Mouse (Mus musculus): ENCODE results near the gene Ncoa5. TPM values are rescaled to one million over a fixed set of nuclear protein-coding genes. Genes with fewer than 3 reads are reported as not detected.

Ncoa5 gene
- polyA plus RNA-seq, 1 experiment from 2014 or later: 85.6 TPM

DNA sequence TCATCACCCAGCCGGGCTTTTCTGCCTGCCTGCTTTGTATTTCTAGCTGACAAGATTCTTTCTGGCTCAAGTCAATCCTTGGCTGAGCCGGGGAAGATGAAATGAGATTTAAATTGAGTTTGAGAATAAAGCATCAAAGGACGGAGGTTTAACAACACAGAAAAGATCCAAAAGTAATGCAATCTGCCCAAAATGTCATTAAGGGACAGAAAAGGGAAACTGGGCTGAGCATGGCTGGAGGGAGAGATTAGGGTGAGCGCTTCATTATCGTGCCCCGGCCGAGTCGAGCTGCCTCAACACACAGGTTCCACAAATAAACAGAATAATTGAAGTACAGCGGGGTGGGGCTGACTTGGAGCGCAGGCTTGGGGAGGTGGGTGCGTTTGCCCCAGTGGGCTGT is 16.9 kb upstream of the Ncoa5 start:
- Histone ChIP-seq H3K4me2 (0 out of 2 replicates have a peak overlapping the region, but pooled peaks have one; percentile 1), H3K9me3 (ENCODE audit: control insufficient read depth, low read length) (no peaks in the 10 kb centered on the region), H3K27ac (ENCODE audit: low read depth, low read length) (no peak overlapping the region), H3K4me1 (ENCODE audit: control insufficient read depth, insufficient read depth, low read length) (peaks cover 12% of the 10 kb centered on the region), H3K9ac (ENCODE audit: low read length) (no peak overlapping the region), H3K4me3 (ENCODE audit: low read depth, low read length) (no peak overlapping the region), H3K27me3 (ENCODE audit: control insufficient read depth, insufficient read depth, low read length) (no peaks in the 10 kb centered on the region; the same call in none of the 2 replicates), H3K36me3 (ENCODE audit: control insufficient read depth, insufficient read depth, low read length) (no peaks in the 10 kb centered on the region)
- ATAC-seq (ENCODE audit: low FRiP score) (no peak), DNase-seq (ENCODE audit: low spot score, missing footprints) (no peak)
- 24% methylated on average over 11 of the region's 11 CpGs for WGBS

DNA sequence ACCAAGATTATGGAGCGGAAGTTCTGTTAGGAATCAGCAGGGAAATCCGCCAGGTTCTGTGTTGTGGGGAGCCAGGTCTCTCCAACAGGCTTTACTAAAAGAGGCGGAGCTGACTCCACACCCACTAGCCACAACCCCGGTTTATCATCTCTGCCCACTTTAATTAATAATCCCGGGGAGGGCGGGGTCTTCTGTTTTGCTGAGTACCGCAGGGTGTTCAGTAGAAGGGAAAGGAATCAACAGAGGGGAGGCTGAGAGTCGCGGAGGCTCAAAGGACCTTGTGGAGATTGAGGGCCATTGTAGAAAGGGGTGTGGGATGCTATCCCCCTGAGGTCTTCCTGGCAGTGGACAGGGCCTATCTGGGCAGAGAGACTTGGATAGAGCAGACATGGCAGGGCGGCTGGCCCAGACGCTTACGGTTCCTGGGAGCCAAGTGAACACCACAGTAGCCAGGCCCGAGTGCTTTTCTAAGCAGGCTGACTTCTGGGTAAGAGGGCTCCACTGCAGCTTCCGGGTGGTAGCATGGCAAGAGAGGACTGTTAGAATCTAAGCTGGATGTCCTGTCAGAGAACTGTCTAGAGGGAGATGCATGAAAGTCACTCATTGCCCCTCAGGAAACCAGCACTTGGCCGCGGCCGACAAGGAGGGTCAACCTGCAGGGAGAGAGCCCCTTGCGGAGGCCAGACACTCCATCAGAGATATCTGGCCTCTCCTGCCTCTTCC is 16.3 kb upstream of the Ncoa5 start:
- no peak overlapping the region for H3K9ac ChIP-seq (ENCODE audit: low read length)
- H3K4me3 ChIP-seq (ENCODE audit: low read depth, low read length): no peak overlapping the region
- H3K4me2 ChIP-seq: no peak overlapping the region
- DNase-seq (ENCODE audit: low spot score, missing footprints) (no peak), ATAC-seq (ENCODE audit: low FRiP score) (no peak)
- H3K4me1 ChIP-seq (ENCODE audit: control insufficient read depth, insufficient read depth, low read length): peaks cover 12% of the 10 kb centered on the region
- H3K9me3 ChIP-seq (ENCODE audit: control insufficient read depth, low read length): no peaks in the 10 kb centered on the region
- WGBS: 71% methylated on average over 18 of the region's 18 CpGs
- no peaks in the 10 kb centered on the region for H3K36me3 ChIP-seq (ENCODE audit: control insufficient read depth, insufficient read depth, low read length)
- no peaks in the 10 kb centered on the region; the same call in 1 of the 2 replicates for H3K27me3 ChIP-seq (ENCODE audit: control insufficient read depth, insufficient read depth, low read length)
- no peak overlapping the region for H3K27ac ChIP-seq (ENCODE audit: low read depth, low read length)

DNA sequence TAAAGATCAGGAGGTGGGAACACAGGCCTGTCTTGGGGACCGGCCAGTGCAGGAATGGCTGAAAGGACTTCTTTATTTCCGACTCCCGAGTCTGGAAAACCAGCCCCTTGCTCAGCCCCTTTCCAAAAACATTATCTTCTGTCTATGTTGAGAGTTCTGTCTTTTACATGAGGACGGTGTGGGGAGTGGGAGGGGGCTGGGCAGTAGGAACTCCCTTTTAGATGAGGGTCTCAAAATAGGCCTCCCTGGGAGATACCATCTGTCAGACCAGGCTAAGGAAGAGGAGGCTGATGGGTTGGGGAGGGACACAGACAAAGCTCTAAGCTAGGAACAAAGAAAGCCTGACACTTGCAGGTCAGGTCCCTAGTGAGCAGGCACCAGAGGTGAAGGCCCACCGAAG is 14.4 kb upstream of the Ncoa5 start:
- peaks cover 6% of the 10 kb centered on the region for H3K4me1 ChIP-seq (ENCODE audit: control insufficient read depth, insufficient read depth, low read length)
- H3K27ac ChIP-seq (ENCODE audit: low read depth, low read length): no peak overlapping the region
- no peaks in the 10 kb centered on the region for H3K27me3 ChIP-seq (ENCODE audit: control insufficient read depth, insufficient read depth, low read length)
- no peaks in the 10 kb centered on the region for H3K9me3 ChIP-seq (ENCODE audit: control insufficient read depth, low read length)
- WGBS: 64% methylated on average over 5 of the region's 5 CpGs
- DNase-seq (ENCODE audit: low spot score, missing footprints) (no peak), ATAC-seq (ENCODE audit: low FRiP score) (no peak)
- no peaks in the 10 kb centered on the region for H3K36me3 ChIP-seq (ENCODE audit: control insufficient read depth, insufficient read depth, low read length)
- no peak overlapping the region for H3K4me2 ChIP-seq
- H3K4me3 ChIP-seq (ENCODE audit: low read depth, low read length): no peak overlapping the region
- H3K9ac ChIP-seq (ENCODE audit: low read length): no peak overlapping the region

DNA sequence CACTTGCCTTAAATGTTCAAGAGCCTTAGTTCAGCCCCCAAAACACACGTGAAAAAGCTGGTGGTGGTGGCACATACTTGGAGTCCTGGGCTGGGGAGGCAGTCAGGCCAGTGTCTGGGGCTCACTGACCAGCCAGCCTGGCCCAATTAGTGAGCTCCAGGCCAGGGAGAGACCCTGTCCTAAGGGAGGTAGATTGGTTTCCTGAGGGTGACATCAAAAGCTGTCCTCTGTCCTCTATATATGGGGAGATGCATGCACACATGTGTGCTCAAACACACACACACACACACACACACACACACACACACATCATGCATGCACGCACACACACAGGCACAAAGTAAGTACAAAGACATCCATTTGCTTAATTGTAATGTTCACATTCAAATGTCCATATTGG is 9.1 kb upstream of the Ncoa5 start:
- H3K4me3 ChIP-seq (ENCODE audit: low read depth, low read length): no peak overlapping the region
- no peak overlapping the region for H3K27ac ChIP-seq (ENCODE audit: low read depth, low read length)
- peak; percentile 30; the same call in 1 of the 2 replicates for ATAC-seq (ENCODE audit: low FRiP score)
- WGBS: 64% methylated on average over 2 of the region's 2 CpGs
- H3K27me3 ChIP-seq (ENCODE audit: control insufficient read depth, insufficient read depth, low read length): no peaks in the 10 kb centered on the region
- H3K36me3 ChIP-seq (ENCODE audit: control insufficient read depth, insufficient read depth, low read length): no peaks in the 10 kb centered on the region
- H3K4me1 ChIP-seq (ENCODE audit: control insufficient read depth, insufficient read depth, low read length): peaks cover 8% of the 10 kb centered on the region
- no peak overlapping the region for H3K4me2 ChIP-seq
- no peak for DNase-seq (ENCODE audit: low spot score, missing footprints)
- no peak overlapping the region for H3K9ac ChIP-seq (ENCODE audit: low read length)
- H3K9me3 ChIP-seq (ENCODE audit: control insufficient read depth, low read length): no peaks in the 10 kb centered on the region

DNA sequence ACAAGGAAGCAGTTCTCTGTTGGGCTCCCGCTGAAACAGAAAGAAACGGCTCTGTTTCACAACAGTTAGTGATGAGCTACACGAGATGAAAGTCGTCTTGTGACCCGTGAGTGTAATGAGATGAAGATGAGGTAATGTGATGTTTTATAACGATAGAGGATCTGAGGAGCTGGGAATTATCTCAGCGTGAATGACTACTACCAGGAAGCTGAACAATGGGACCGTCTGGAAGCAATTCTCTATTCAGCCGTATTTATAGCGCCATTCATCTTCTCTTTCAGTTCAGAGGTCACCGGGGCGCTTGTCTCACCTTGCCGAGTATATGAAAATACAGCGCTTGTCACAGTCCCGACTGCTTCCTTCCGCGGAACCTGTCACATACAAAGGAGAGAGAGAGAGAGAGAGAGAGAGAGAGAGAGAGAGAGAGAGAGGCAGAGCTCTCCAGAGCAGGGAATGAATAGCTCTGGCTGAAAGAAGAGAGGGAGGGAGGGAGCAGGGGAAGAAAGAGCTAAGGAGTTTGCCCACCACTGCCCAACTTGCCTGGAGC is 8.5 kb upstream of the Ncoa5 start:
- Histone ChIP-seq H3K27ac (ENCODE audit: low read depth, low read length) (no peak overlapping the region), H3K9me3 (ENCODE audit: control insufficient read depth, low read length) (no peaks in the 10 kb centered on the region), H3K9ac (ENCODE audit: low read length) (no peak overlapping the region), H3K36me3 (ENCODE audit: control insufficient read depth, insufficient read depth, low read length) (no peaks in the 10 kb centered on the region), H3K4me1 (ENCODE audit: control insufficient read depth, insufficient read depth, low read length) (peaks cover 8% of the 10 kb centered on the region), H3K4me2 (peak overlapping the region; percentile 33), H3K27me3 (ENCODE audit: control insufficient read depth, insufficient read depth, low read length) (no peaks in the 10 kb centered on the region), H3K4me3 (ENCODE audit: low read depth, low read length) (0 out of 2 replicates have a peak overlapping the region, but pooled peaks have one; percentile 9)
- ATAC-seq (ENCODE audit: low FRiP score) (peak; percentile 30; the same call in 1 of the 2 replicates), DNase-seq (ENCODE audit: low spot score, missing footprints) (peak; percentile 92)
- 8% methylated on average over 17 of the region's 17 CpGs for WGBS

DNA sequence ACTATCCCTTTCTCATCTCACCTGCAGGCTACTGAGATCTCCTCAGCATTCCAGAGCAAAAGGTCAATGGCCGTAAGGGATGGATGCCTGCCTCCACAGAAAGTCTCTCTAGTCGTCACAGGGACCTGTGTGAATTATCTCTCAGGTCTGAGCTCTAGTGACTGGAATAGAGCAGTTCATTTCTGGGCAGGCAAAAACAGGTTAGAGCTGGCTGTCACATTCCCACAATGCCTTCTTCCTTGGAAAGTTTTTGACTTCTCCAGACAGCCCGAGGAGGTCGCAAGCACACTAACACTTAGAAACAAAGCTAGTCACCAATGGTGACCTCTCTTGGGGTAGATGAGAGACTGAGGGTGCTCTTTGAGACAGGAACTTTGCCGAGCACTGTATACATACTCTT is 7.5 kb upstream of the Ncoa5 start:
- H3K27me3 ChIP-seq (ENCODE audit: control insufficient read depth, insufficient read depth, low read length): no peaks in the 10 kb centered on the region
- ATAC-seq (ENCODE audit: low FRiP score) (no peak), DNase-seq (ENCODE audit: low spot score, missing footprints) (no peak)
- no peaks in the 10 kb centered on the region for H3K36me3 ChIP-seq (ENCODE audit: control insufficient read depth, insufficient read depth, low read length)
- no peak overlapping the region for H3K4me3 ChIP-seq (ENCODE audit: low read depth, low read length)
- H3K4me1 ChIP-seq (ENCODE audit: control insufficient read depth, insufficient read depth, low read length): peaks cover 8% of the 10 kb centered on the region
- H3K4me2 ChIP-seq: no peak overlapping the region
- no peak overlapping the region for H3K27ac ChIP-seq (ENCODE audit: low read depth, low read length)
- 76% methylated on average over 5 of the region's 5 CpGs for WGBS
- H3K9ac ChIP-seq (ENCODE audit: low read length): no peak overlapping the region
- no peaks in the 10 kb centered on the region for H3K9me3 ChIP-seq (ENCODE audit: control insufficient read depth, low read length)

DNA sequence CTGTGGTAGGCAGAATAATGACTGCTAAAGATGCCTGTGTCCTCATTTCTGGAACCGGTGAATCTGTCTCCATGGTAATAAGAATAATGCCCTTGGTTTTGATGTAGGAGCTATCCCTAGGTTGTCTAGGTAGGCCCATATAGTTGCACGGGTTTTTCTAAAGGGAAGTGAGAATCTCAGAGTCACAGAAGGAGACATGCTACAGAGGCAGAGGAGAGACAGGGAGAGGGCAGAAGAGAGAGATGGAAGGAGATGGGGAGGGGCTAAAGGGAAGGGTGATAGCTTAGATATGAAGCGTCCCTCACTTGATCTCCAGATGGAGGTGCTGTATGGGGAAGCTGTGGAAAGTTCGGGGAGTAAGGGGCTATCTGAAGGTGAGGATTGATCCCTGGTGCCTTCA is 2.7 kb upstream of the Ncoa5 start:
- Histone ChIP-seq H3K9me3 (ENCODE audit: control insufficient read depth, low read length) (no peaks in the 10 kb centered on the region), H3K4me2 (no peak overlapping the region), H3K4me1 (ENCODE audit: control insufficient read depth, insufficient read depth, low read length) (peaks cover 20% of the 10 kb centered on the region), H3K4me3 (ENCODE audit: low read depth, low read length) (no peak overlapping the region), H3K27ac (ENCODE audit: low read depth, low read length) (no peak overlapping the region), H3K36me3 (ENCODE audit: control insufficient read depth, insufficient read depth, low read length) (no peaks in the 10 kb centered on the region), H3K9ac (ENCODE audit: low read length) (no peak overlapping the region), H3K27me3 (ENCODE audit: control insufficient read depth, insufficient read depth, low read length) (no peaks in the 10 kb centered on the region)
- 66% methylated on average over 4 of the region's 4 CpGs for WGBS
- ATAC-seq (ENCODE audit: low FRiP score): no peak
- DNase-seq (ENCODE audit: low spot score, missing footprints): no peak

DNA sequence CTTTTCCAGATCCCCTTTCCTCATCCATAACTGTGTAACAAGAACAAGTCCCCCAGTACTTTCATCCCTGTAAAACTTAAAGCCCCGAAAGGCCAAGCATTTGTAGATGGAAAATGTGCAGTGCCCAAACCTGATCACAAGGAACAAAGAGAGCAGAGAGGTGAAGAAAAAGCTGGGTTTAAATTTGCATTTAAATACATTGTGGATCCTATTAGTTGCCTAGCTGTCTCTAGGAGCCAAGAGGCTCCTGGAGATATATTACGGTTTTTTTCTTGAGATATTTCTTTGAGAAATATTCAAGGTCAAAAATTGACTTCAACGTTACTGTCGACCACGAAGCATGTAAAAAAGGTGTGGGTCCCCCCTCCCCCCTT is 378 bp upstream of the Ncoa5 start:
- 18% methylated on average over 5 of the region's 5 CpGs for WGBS
- Histone ChIP-seq H3K9me3 (ENCODE audit: control insufficient read depth, low read length) (no peaks in the 10 kb centered on the region), H3K36me3 (ENCODE audit: control insufficient read depth, insufficient read depth, low read length) (no peaks in the 10 kb centered on the region), H3K27ac (ENCODE audit: low read depth, low read length) (peak overlapping the region; percentile 82), H3K4me3 (ENCODE audit: low read depth, low read length) (peak overlapping the region; percentile 99), H3K4me2 (peak overlapping the region; percentile 37; the same call in 1 of the 2 replicates), H3K9ac (ENCODE audit: low read length) (peak overlapping the region; percentile 33; the same call in 1 of the 2 replicates), H3K27me3 (ENCODE audit: control insufficient read depth, insufficient read depth, low read length) (no peaks in the 10 kb centered on the region), H3K4me1 (ENCODE audit: control insufficient read depth, insufficient read depth, low read length) (peaks cover 24% of the 10 kb centered on the region)
- no peak for ATAC-seq (ENCODE audit: low FRiP score)
- no peak for DNase-seq (ENCODE audit: low spot score, missing footprints)

DNA sequence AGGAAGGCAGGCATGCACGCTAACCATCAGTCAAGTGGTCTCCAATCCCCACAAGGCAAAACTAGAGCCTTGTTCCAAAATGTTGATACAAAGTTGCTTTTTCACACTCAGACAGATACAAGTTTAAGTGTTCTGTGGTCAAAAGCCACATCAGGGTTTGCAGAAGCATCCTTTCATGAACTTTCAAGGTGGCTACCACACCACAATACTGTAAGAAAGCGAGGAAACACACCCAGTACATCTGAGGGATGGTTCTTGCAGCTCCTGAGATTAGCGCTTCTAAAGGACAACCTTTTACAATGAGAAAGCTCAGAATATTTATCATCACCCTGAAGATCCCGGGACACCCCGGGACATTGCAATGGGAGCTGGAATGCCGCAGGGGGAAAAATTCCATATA is 1.4 kb downstream of the Ncoa5 start:
- no peaks in the 10 kb centered on the region for H3K36me3 ChIP-seq (ENCODE audit: control insufficient read depth, insufficient read depth, low read length)
- H3K27ac ChIP-seq (ENCODE audit: low read depth, low read length): no peak overlapping the region
- 54% methylated on average over 6 of the region's 6 CpGs for WGBS
- H3K4me1 ChIP-seq (ENCODE audit: control insufficient read depth, insufficient read depth, low read length): peaks cover 24% of the 10 kb centered on the region
- peak overlapping the region; percentile 99 for H3K9ac ChIP-seq (ENCODE audit: low read length)
- ATAC-seq (ENCODE audit: low FRiP score): no peak
- H3K27me3 ChIP-seq (ENCODE audit: control insufficient read depth, insufficient read depth, low read length): no peaks in the 10 kb centered on the region
- H3K9me3 ChIP-seq (ENCODE audit: control insufficient read depth, low read length): no peaks in the 10 kb centered on the region
- H3K4me2 ChIP-seq: peak overlapping the region; percentile 87
- peak overlapping the region; percentile 99 for H3K4me3 ChIP-seq (ENCODE audit: low read depth, low read length)
- no peak for DNase-seq (ENCODE audit: low spot score, missing footprints)
